Mouse (Mus musculus) thymus, adult 18-20 months (tissue): ENCODE measurements around the gene Fig4.

ENCODE experiments used
- DNase-seq, 2 experiments: peaks; one replicate each; pipeline ENCODE4 v3.0.0; 2022; ENCODE audit warnings: mixed read lengths in 2 of 2

Gene Fig4

GRCm38 (mm10) chr10:41302689-41303431 is at the start of gene Fig4:
Gene Fig4, minus strand, starts transcription at chr10:41303260.
- peak; percentile 78 to 84 for DNase-seq

GRCm38 (mm10) chr10:41341346-41341745 is 38.3 kb upstream of the Fig4 start:
- no peak for DNase-seq

- DNase-seq, result no peak
Measured at GRCm38 (mm10) chr10:41332533-41333043, 29.5 kb upstream of the Fig4 start.

GRCm38 (mm10) chr10:41315866-41316265 is 12.8 kb upstream of the Fig4 start:
- DNase-seq, result no peak

- no peak for DNase-seq
Measured at GRCm38 (mm10) chr10:41308205-41308604, 5.1 kb upstream of the Fig4 start.

- DNase-seq, result no peak
Measured at GRCm38 (mm10) chr10:41304961-41305455, 1.9 kb upstream of the Fig4 start.

GRCm38 (mm10) chr10:41303639-41304444 is 782 bp upstream of the Fig4 start, which contains the start of gene Ak9:
Gene Ak9, plus strand, starts transcription at chr10:41303980.
- DNase-seq, result peak; percentile 78 to 84

GRCm38 (mm10) chr10:41300161-41300560 is 2.9 kb downstream of the Fig4 start:
- DNase-seq, result no peak

GRCm38 (mm10) chr10:41295145-41295544 is 7.9 kb downstream of the Fig4 start:
- DNase-seq, result no peak

GRCm38 (mm10) chr10:41294734-41295133 is 8.3 kb downstream of the Fig4 start:
- no peak for DNase-seq

- DNase-seq, result no peak
Measured at GRCm38 (mm10) chr10:41293019-41293418, 10.0 kb downstream of the Fig4 start.

- DNase-seq, result no peak
Measured at GRCm38 (mm10) chr10:41291021-41291420, 12.0 kb downstream of the Fig4 start.

GRCm38 (mm10) chr10:41288771-41289415 is 14.2 kb downstream of the Fig4 start:
- peak; percentile 36 to 58 for DNase-seq

GRCm38 (mm10) chr10:41288074-41288473 is 15.0 kb downstream of the Fig4 start:
- DNase-seq, result no peak

- no peak for DNase-seq
Measured at GRCm38 (mm10) chr10:41287618-41288017, 15.4 kb downstream of the Fig4 start.

GRCm38 (mm10) chr10:41282086-41282485 is 21.0 kb downstream of the Fig4 start:
- DNase-seq, result no peak

GRCm38 (mm10) chr10:41280796-41281195 is 22.3 kb downstream of the Fig4 start:
- no peak for DNase-seq

GRCm38 (mm10) chr10:41280177-41280576 is 22.9 kb downstream of the Fig4 start:
- DNase-seq, result no peak

- no peak for DNase-seq
Measured at GRCm38 (mm10) chr10:41278808-41279207, 24.3 kb downstream of the Fig4 start.

GRCm38 (mm10) chr10:41274871-41275270 is 28.2 kb downstream of the Fig4 start:
- no peak for DNase-seq

- no peak for DNase-seq
Measured at GRCm38 (mm10) chr10:41271860-41272259, 31.2 kb downstream of the Fig4 start.

- DNase-seq, result no peak
Measured at GRCm38 (mm10) chr10:41261889-41262288, 41.2 kb downstream of the Fig4 start.

GRCm38 (mm10) chr10:41261218-41261617 is 41.8 kb downstream of the Fig4 start:
- DNase-seq, result no peak
